Mouse (Mus musculus) gastrocnemius, adult 2 months (tissue): ENCODE data around the gene Nop16. TPM values are rescaled to one million over a fixed set of nuclear protein-coding genes. Genes with fewer than 3 reads are reported as not detected.

Source experiments
- DNase-seq: peaks from one replicate; pipeline ENCODE4 v3.0.0; 2022
- H3K27ac ChIP-seq: fragments of 200-600 bp; 2 replicates; pipeline ENCODE4 v1.8.1; 2022; ENCODE audit warnings: mild to moderate bottlenecking
- H3K4me3 ChIP-seq: fragments of 200-600 bp; 2 replicates; pipeline ENCODE4 v1.8.1; 2022; ENCODE audit warnings: mild to moderate bottlenecking, moderate library complexity
- CTCF ChIP-seq: fragments of 200-600 bp; IDR thresholded peaks from 2 replicates; pipeline ENCODE4 v1.8.1; 2022; ENCODE audit warnings: antibody characterized with exemption, mild to moderate bottlenecking, moderate library complexity
- intact Hi-C: fragments of 180-260 bp; cut with DNase I; formaldehyde crosslinking; loops from one replicate; pipeline ENCODE4 v1.15.1; 2025
- total RNA-seq, 2 experiments: library from RNA; stranded (reverse); gene quantifications; 2 replicates each; pipeline ENCODE4 v1.2.3; 2021

Nop16 gene
- total RNA-seq, 2 experiments from 2014 or later = 16.2 to 20.5 TPM

DNA sequence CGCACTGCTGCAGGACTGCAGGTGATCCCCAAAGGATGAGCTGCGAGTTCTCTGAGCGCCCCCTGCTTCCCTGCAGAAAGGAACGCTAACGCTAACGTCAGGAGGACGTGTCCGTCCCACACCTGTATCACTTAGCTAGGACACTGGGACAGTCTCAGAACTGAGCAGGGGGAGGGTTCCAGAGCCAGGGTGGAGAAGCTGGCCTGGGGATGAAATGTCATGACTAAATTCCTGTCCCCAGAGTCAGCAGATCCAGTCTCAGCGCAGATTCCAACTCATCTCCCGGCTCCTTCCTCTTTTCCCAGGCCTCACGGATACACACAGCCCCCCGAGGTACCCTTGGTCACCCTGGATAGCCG lies 20.7 kb upstream of the Nop16 start:
- peak overlapping the region; percentile 98 for H3K27ac ChIP-seq
- DNase-seq = peak; percentile 67
- TF ChIP-seq CTCF = no peak
- H3K4me3 ChIP-seq = peak overlapping the region; percentile 99
- intact Hi-C loops = loop anchor here (5.0 kb wide), 1 partner anchor 82 kb away; the partner anchor contains the start of gene Rnf44

DNA sequence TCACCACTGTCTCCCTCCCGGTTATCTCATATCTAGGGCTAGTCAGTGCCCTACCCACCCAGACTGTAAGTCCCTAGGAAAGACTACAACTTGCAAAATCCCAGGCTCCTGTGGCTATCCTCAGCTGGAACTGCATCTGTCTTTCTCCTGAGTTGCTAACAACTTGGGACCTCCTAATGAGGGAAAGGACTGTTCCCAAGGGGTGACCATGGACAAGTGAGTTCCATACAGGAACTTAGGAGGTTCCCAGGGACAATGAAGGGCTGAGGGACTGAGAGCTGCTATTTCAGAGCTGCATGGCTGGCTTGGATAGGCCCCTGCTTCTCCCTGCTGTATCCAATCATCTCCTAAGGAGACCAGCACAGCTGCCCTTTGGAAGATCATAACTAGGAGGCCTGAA lies 19.4 kb upstream of the Nop16 start:
- Histone ChIP-seq H3K27ac (peak overlapping the region; percentile 98), H3K4me3 (peak overlapping the region; percentile 99)
- no peak for TF ChIP-seq CTCF
- DNase-seq = no peak
- intact Hi-C loops = loop anchor here (2.0 kb wide), 1 partner anchor 16 kb away; no protein-coding TSS in a partner anchor

DNA sequence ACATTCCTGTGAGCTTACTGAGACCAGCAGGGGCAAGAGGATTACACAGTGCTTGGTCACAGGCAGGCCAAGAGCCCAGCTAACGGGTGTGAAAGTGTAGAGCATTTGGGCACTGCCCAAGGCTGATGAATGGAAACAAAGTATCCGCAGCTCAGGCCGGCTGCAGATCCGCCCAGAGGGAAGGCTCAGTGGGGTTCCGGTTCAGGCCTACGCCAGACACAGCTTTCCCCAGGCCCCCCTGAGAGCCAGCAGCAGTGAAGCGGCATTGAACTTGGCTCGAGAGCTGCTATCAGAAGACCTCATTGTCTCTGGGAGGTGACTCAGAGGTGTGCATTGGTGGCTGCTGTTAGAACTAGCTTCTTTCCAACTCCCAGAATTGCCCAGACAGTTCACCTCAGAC lies 18.8 kb upstream of the Nop16 start:
- Histone ChIP-seq H3K27ac (peak overlapping the region; percentile 98), H3K4me3 (peak overlapping the region; percentile 99)
- no peak for TF ChIP-seq CTCF
- intact Hi-C loops = loop anchor here (2.0 kb wide), 1 partner anchor 16 kb away; no protein-coding TSS in a partner anchor
- peak; percentile 67 for DNase-seq

DNA sequence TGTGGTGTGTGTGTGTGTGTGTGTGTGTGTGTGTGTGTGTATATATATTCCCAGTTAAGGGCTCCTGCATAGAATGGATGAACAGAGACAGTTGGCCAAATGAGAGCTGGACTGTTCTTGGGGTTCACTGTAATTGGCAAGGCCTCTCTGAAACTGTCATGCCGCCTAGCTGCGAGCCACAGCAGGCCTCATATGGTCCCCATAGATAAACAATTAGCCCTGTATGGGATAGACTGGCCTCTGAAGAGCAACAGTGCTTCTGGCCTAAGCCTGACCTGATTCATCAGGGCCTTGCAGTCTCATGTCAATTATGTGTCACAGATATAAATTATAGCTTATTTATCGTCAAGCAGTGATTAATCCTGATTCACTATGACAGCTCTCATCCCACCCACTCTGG lies 18.1 kb upstream of the Nop16 start:
- Histone ChIP-seq H3K4me3 (peak overlapping the region; percentile 99; the same call in 1 of the 2 replicates), H3K27ac (peak overlapping the region; percentile 98)
- intact Hi-C loops = loop anchor here (2.0 kb wide), 1 partner anchor 15 kb away; no protein-coding TSS in a partner anchor
- TF ChIP-seq CTCF = no peak
- DNase-seq = no peak

DNA sequence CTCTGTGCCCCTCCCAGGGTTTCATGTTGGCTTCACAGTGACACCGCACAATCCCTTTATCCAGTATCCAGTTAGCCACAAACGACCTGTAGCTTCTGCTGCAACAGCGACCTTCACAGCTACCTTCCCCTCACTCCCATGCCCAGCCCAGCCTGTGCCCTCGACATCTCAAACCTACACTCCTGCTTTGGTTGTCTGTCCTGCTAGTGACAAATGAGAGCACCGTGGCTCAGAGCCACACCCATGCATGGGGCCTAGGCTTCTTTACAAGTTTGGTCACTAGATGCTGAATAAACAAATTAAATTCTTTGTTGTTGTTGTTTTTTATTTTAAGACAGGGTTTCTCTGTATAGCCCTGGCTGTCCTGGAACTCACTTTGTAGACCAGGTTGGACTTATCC lies 17.3 kb upstream of the Nop16 start:
- Histone ChIP-seq H3K27ac (peak overlapping the region; percentile 48), H3K4me3 (no peak overlapping the region)
- intact Hi-C loops = no loop called here
- no peak for TF ChIP-seq CTCF
- DNase-seq = no peak

DNA sequence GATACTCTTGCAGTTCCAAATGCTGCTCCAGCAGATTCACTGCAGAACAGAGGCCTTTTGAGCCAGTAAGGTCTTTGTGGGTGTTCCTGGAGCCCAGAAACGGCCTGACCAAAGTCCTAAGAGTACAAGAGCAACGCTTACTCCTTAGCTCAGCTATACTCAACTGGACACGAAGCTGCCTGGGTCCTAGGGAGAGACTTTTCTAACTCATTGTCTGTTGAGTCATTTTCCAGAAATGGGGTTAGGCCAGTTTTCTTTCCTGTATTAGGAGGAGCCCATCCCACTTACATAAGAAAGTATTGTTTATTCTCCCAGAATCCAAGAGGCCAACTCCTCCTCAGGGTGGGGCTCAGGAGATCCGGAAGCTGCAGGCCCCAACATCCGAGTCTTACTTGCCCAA lies 15.5 kb upstream of the Nop16 start:
- no peak for TF ChIP-seq CTCF
- Histone ChIP-seq H3K4me3 (peak overlapping the region; percentile 36; the same call in 1 of the 2 replicates), H3K27ac (peak overlapping the region; percentile 87)
- DNase-seq = no peak
- intact Hi-C loops = no loop called here

DNA sequence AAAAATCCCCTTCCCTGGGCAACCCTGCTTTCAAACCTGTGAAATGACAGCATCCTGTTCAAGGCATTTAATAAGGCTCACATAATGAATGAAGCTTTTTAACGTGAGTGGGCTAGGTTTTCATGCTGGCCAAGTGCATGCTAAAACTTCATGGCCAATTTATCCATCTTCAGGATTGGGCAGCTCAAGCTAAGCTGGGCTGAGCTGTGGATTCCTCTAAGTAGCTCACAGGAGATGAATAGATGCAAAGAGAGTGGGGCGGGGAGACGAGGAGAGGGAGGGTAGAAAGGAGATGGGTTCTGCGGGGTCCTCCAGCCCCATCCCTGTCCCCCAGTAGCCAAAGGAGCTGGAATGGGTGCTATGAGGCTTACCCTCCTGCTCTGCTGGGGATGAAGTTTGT lies 14.3 kb upstream of the Nop16 start:
- H3K4me3 ChIP-seq = no peak overlapping the region
- peak overlapping the region; percentile 87; the same call in 1 of the 2 replicates for H3K27ac ChIP-seq
- no peak for DNase-seq
- no peak for TF ChIP-seq CTCF
- intact Hi-C loops = no loop called here

DNA sequence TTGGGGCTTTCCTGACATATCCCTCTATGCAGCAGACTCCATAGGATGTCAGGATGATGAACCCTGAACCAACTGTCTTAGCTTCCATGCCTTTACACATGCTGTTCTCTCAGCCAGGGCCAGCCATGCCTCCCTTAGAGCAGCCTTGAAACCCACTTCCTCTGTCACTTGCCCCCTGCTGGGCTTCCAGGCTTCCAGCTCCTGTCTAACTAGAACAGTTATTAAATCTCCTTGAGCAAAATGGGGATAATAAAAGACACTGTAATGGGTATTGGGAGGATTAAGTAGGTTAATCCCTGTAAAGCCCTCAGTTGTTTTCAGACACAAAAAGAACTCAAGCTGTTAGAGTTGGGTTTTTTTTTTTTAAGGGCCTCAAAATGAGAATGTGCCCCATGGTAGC lies 13.6 kb upstream of the Nop16 start:
- no peak overlapping the region for H3K4me3 ChIP-seq
- H3K27ac ChIP-seq = no peak overlapping the region
- no peak for TF ChIP-seq CTCF
- intact Hi-C loops = no loop called here
- no peak for DNase-seq

DNA sequence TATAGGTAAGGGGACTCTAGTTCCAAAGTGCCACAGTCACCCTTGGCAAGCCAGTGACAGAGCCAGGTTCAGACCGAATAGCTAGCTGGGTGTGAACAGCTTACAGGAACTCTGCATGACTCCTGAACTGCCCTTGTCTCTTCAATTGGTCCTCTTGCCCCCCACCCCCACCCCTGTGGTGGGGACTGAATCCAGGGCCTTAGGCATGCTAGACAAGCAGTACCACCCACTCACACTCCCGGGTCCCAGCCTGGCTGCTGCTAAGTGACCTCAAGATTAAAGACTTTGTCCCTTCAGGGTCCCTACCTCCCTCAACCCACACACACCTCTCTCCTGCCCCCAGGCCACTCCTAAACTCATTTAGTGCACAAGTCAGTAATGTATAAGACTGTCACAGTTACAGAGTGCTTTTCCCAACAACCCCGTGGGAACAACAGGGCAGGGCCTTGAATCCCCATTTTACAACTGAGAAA lies 12.8 kb upstream of the Nop16 start:
- H3K4me3 ChIP-seq = no peak overlapping the region
- H3K27ac ChIP-seq = 0 out of 2 replicates have a peak overlapping the region, but pooled peaks have one; percentile 12
- intact Hi-C loops = no loop called here
- no peak for TF ChIP-seq CTCF
- DNase-seq = no peak

DNA sequence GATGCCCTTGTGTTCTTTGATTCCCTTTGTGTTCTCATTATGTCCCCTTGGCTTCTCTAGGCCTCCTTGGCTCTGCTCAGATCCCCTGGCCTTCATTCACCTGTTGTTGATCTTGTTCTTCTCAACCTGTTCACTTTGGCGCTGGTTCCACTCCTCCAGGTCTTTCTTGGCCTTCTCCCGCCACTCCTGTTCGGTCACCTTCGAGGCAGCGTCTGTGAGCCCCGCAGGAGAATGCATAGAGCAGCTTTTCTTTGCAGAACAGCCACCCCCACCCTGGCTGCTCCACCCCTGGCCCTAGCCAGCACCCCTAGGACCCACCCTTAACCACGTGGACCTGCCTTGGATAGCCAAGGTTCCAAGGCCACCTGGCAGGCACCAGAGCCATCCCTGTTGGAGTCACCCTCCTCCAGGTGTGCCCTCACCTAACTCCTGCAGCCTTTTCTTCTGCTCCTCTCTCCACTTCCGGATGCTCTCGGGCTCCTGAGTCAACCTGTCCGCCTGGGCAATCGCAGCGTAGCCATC lies 8.8 kb upstream of the Nop16 start:
- DNase-seq = no peak
- no peak for TF ChIP-seq CTCF
- no peak overlapping the region for H3K27ac ChIP-seq
- intact Hi-C loops = no loop called here
- no peak overlapping the region for H3K4me3 ChIP-seq

DNA sequence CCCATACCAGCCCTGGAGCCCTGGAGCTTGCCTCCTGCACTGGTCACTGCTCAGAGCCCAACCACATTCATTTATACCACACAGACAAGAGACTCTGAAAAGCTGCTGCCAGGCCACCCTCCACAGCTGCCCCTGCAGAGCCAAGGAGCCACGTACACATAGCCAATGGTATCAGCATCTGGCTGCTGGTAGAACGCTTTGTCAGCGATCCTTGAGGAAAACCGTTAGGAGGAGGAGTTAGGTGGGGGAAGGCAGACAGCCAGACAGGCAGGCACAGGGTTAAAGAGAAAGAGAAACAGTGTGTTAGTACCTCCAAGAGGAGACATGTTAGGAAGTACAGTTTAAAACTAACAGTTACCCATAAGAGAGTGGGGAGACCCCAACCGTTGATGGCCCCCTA lies 7.0 kb upstream of the Nop16 start:
- no peak for DNase-seq
- intact Hi-C loops = no loop called here
- no peak for TF ChIP-seq CTCF
- peak overlapping the region; percentile 46; the same call in 1 of the 2 replicates for H3K27ac ChIP-seq
- H3K4me3 ChIP-seq = no peak overlapping the region

DNA sequence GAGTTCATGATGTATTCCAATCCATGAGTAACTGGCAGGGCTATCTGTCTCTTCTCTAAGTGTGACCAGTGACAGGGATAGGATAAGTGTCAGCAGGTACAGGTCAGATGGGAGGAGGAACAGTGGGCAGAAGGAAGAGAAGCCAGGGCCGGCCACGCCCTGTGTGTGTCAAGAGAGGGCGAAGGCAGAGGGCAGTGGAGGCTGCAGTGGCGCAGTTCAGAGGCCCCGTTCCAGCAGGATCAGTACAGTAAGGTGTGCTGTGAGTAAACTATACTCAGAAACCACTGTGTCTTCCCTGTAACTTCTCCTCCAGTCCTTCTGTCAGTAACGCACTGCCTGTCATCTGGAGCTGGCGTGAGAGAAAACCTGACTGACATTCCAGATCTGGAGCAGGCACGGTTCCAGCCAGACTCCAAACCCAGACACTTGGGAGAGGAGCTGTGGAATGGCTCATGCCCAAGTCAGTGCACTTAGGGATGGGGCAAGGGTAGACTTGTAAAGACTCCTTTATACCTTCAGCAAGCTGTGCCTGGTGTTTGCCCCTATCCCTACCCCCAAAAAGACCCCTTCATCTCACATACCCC lies 6.3 kb upstream of the Nop16 start:
- no peak for DNase-seq
- Histone ChIP-seq H3K27ac (peak overlapping the region; percentile 46), H3K4me3 (no peak overlapping the region)
- intact Hi-C loops = no loop called here
- no peak for TF ChIP-seq CTCF

DNA sequence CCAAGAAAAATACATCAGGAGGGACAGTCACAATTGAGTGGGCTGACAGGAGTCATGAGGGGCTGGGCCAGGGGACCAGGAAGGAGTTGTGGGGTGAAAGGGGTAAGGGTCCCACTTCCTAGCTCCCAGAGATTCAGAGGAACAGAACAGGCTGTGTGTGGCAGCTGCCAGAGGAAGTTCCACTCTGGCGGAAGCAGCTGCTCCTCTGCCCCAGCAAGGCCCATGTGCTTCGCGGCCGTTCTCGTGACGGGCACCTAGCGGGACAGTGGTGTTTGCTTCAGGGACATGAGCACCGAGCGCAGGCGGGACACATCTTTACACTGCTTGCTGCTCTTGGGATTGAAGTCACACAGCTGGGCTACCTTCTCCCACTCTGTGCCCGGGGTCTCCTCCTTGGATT lies 3.7 kb upstream of the Nop16 start:
- TF ChIP-seq CTCF = no peak
- intact Hi-C loops = loop anchor here (2.0 kb wide), 1 partner anchor 15 kb away; no protein-coding TSS in a partner anchor
- peak; percentile 32 for DNase-seq
- Histone ChIP-seq H3K4me3 (no peak overlapping the region), H3K27ac (no peak overlapping the region)
